Mouse (Mus musculus) embryonic fibroblast, embryonic 13.5 days (primary cell): ENCODE data around the gene Igfn1.

ENCODE experiments used
- CTCF ChIP-seq: IDR thresholded peaks from 2 replicates; pipeline ENCODE4 v1.5.1; 2011; ENCODE audit warnings: mild to moderate bottlenecking, control low read depth, low read length, moderate library complexity, borderline replicate concordance; ENCODE audit not compliant: insufficient read depth
- POLR2A ChIP-seq: IDR thresholded peaks from 2 replicates; pipeline ENCODE4 v1.6.1; 2011; ENCODE audit warnings: low read depth, mild to moderate bottlenecking, control low read depth, low read length, moderate library complexity

- TF ChIP-seq POLR2A (no peak), CTCF (no peak)
These were observed 64.0 kb downstream of the Igfn1 start for GRCm38 (mm10) chr1:135942116-135942515.
